Mouse (Mus musculus) liver, postnatal 0 days (tissue): ENCODE results near the gene Stt3b. TPM values are rescaled to one million over a fixed set of nuclear protein-coding genes. Genes with fewer than 3 reads are reported as not detected.

Source experiments
- ATAC-seq: fragments of 200-750 bp; cut with Nextera tagmentation; 2 replicates; pipeline ENCODE4 v1.8.0; 2017; ENCODE audit warnings: mild to moderate bottlenecking, moderate library complexity
- DNase-seq: peaks from one replicate; pipeline ENCODE4 v3.0.0-alpha.2; 2016
- H3K27ac ChIP-seq: fragments of 300-500 bp; sonication (generic); 2 replicates; pipeline ENCODE4 v1.5.1; 2014; ENCODE audit warnings: antibody characterized with exemption, moderate library complexity, mild to moderate bottlenecking, low read depth
- H3K27me3 ChIP-seq: fragments of 300-500 bp; sonication (generic); 2 replicates; pipeline ENCODE4 v1.6.1; 2014; ENCODE audit warnings: low read length, control low read depth, mixed read lengths; ENCODE audit not compliant: insufficient read depth
- H3K36me3 ChIP-seq: fragments of 300-500 bp; sonication (generic); replicated peaks from 2 replicates; pipeline ENCODE4 v1.6.1; 2014; ENCODE audit warnings: mild to moderate bottlenecking, control low read depth, low read length, moderate library complexity, mixed read lengths; ENCODE audit not compliant: insufficient read depth
- H3K4me1 ChIP-seq: fragments of 300-500 bp; sonication (generic); 2 replicates; pipeline ENCODE4 v1.6.1; 2014; ENCODE audit warnings: antibody characterized with exemption, mild to moderate bottlenecking, control low read depth; ENCODE audit not compliant: insufficient read depth
- H3K4me2 ChIP-seq: fragments of 300-500 bp; sonication (generic); 2 replicates; pipeline ENCODE4 v1.6.1; 2014; ENCODE audit warnings: low read depth, mild to moderate bottlenecking, low read length, moderate library complexity, mixed read lengths
- H3K4me3 ChIP-seq: fragments of 300-500 bp; sonication (generic); 2 replicates; pipeline ENCODE4 v1.5.1; 2014; ENCODE audit warnings: low read depth, low read length
- H3K9ac ChIP-seq: fragments of 300-500 bp; sonication (generic); replicated peaks from 2 replicates; pipeline ENCODE4 v1.6.1; 2014; ENCODE audit warnings: mild to moderate bottlenecking, moderate library complexity
- H3K9me3 ChIP-seq: fragments of 300-500 bp; sonication (generic); 2 replicates; pipeline ENCODE4 v1.6.1; 2016; ENCODE audit warnings: mild to moderate bottlenecking, control low read depth, low read length, mixed read lengths
- CTCF ChIP-seq: sonication (generic); IDR thresholded peaks from 2 replicates; pipeline ENCODE4 v1.5.1; 2016; ENCODE audit warnings: antibody characterized with exemption, low read depth
- EP300 ChIP-seq: IDR thresholded peaks from 2 replicates; pipeline ENCODE4 v1.6.1; 2016; ENCODE audit warnings: antibody characterized with exemption, low read depth, mild to moderate bottlenecking
- WGBS: fragments of 180-500 bp; shearing (Covaris S2); extraction: QIAGEN DNeasy Blood & Tissue Kit; methylation state at CpG from one replicate; pipeline ENCODE4 v1.1.7; 2014; ENCODE audit not compliant: insufficient replicate concordance; 5-methylcytosine and 5-hydroxymethylcytosine counted together
- polyA plus RNA-seq: library from polyadenylated mRNA; unstranded; fragments of >200 nt; fragmentation: Nextera tagmentation; extraction: Ambion mirVana; gene quantifications from 2 replicates; pipeline ENCODE4 v1.2.1, GENCODE M21; 2015

Stt3b gene
- polyA plus RNA-seq = 41.8 and 43.8 TPM in 2 replicates

DNA sequence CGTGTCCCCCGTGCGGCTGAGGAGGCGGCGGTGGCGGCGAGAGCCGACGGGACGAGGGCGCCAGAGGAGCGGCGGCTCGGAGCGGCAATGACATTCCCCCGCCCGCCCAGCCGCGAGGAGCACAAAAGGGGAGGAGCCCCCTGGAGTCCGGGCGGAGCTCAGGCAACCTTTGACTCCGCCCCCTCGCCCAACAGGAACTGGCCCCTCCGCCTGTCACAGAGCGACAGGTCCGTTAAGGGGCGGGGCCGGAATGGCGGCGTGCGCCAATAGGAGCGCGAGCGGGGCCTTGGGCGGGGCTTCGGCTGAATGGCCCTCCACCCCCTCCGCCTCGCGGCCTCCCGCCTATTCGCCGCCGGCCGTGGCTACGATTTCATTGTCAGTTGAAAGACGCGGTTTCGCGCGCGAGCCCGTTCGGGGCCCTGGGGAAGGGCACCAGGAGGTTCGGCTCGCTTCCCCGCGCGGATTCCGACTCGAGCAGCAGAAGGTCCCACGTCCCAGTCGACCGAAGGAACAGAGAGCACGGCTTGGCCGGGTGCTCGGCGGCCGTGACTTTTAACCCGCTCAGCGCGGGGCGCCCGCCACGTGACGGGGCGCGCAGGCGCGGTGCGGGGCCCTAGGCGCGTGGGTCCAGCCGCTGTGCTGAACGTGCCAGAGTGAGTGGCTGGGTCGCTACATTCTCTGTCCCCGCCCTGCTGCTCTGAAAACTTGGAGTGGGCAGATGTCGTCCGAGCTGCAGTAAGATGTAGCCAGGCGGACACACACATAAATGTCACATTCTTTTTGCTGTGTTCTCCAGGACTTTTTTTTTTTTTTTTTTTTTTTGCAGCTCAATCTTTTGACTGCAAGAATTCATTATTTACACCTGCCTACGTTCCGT, at the start of gene Stt3b:
Stt3b (minus strand) TSS at position 76 of the 877 bp plus-strand sequence.
- Histone ChIP-seq H3K27me3 (no peaks in the 10 kb centered on the region), H3K9me3 (no peaks in the 10 kb centered on the region), H3K4me2 (peak within 1 kb of the TSS; percentile 71), H3K4me3 (peak within 1 kb of the TSS; percentile 97), H3K36me3 (no peaks in the 10 kb centered on the region), H3K4me1 (peaks cover 28% of the 10 kb centered on the region), H3K27ac (peak within 1 kb of the TSS; percentile 85), H3K9ac (peak within 1 kb of the TSS; percentile 99)
- peak; percentile 100 for DNase-seq
- 1% methylated on average over 77 of the region's 91 CpGs for WGBS
- no peak; the same call in 1 of the 2 replicates for TF ChIP-seq EP300
- peak; percentile 53 for TF ChIP-seq CTCF
- ATAC-seq = peak; percentile 91

DNA sequence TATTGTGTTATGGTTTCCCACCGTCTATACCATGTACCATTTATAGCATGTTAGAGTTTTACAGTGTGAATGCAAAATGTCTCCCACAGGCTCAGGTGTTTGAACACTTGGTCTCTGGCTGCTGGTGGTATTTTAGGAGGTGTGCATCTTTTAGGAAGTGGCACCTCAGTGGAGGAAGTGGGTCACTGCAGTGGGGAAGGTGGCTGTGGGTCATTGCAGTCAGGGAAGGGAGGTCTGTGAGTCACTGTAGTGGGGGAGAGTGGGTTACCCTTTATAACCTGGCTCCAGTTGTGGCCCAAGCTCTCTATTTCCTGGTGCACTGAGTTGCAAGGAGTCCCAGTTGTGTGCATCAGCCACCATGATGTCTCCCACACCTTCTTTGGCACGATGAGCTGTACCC, 48.2 kb upstream of the Stt3b start:
- ATAC-seq (no peak), DNase-seq (no peak)
- no peak overlapping the region for H3K27ac ChIP-seq
- WGBS = 88% methylated on average over 2 of the region's 2 CpGs
- no peak overlapping the region for H3K4me3 ChIP-seq
- no peak overlapping the region for H3K9ac ChIP-seq
- no peak for TF ChIP-seq EP300
- no peak for TF ChIP-seq CTCF
- peaks cover 2% of the 10 kb centered on the region; the same call in 1 of the 2 replicates for H3K4me1 ChIP-seq
- no peaks in the 10 kb centered on the region for H3K9me3 ChIP-seq
- no peak overlapping the region for H3K4me2 ChIP-seq
- H3K27me3 ChIP-seq = no peaks in the 10 kb centered on the region
- H3K36me3 ChIP-seq = no peaks in the 10 kb centered on the region

DNA sequence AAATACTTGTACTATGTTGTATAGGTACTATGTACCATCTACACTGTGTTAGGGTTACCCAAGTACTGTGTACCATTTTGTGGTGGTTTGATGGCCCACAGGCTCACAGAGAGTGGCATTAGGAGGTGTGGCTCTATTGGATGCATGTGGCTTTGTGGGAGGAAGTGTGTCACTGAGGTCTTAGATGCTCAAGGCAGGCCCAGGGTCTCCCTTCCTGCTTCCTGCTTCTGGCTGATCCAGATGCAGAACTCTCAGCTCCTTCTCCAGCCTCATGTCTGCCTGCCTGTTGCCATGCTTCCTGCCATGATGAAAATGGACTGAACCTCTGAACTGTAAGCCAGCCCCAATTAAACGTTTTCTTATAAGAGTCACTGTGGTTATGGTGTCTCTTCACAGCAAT, 47.8 kb upstream of the Stt3b start:
- no peaks in the 10 kb centered on the region for H3K36me3 ChIP-seq
- H3K9ac ChIP-seq = no peak overlapping the region
- H3K4me2 ChIP-seq = no peak overlapping the region
- no peak for TF ChIP-seq EP300
- H3K4me1 ChIP-seq = peaks cover 2% of the 10 kb centered on the region; the same call in 1 of the 2 replicates
- ATAC-seq (no peak), DNase-seq (no peak)
- H3K9me3 ChIP-seq = no peaks in the 10 kb centered on the region
- no peak overlapping the region for H3K4me3 ChIP-seq
- H3K27me3 ChIP-seq = no peaks in the 10 kb centered on the region
- 82% methylated on average over 1 of the region's 1 CpGs for WGBS
- H3K27ac ChIP-seq = no peak overlapping the region

- no peak for DNase-seq
- no peak overlapping the region for H3K27ac ChIP-seq
- H3K4me2 ChIP-seq = no peak overlapping the region
Observed at GRCm38 (mm10) chr9:115356731-115357458, 46.7 kb upstream of the Stt3b start.

DNA sequence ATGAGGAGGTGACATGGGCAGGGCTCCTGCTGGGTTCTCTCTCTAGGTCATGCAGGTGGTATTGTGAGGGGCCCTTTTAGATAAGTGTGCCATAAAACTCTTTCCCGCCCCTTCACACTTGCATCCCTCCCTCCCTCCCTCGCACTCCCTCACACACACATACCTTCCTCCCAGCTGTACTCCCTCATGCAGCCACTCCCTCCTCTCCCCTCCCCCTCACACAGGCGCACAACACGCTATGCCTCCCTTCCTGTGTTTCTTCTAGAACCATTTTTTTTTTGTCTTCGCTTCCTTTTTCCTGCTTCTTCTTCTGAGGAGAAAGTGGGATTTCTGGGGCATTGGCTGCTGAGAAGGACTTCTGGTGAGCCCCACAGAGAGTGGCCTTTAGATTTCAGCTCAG, 45.8 kb upstream of the Stt3b start:
- TF ChIP-seq CTCF (no peak), EP300 (no peak)
- Histone ChIP-seq H3K9ac (no peak overlapping the region), H3K27me3 (no peaks in the 10 kb centered on the region), H3K27ac (no peak overlapping the region), H3K36me3 (no peaks in the 10 kb centered on the region), H3K4me3 (no peak overlapping the region), H3K4me1 (peaks cover 2% of the 10 kb centered on the region; the same call in 1 of the 2 replicates), H3K4me2 (no peak overlapping the region), H3K9me3 (no peaks in the 10 kb centered on the region)
- 46% methylated on average over 5 of the region's 5 CpGs for WGBS
- DNase-seq (no peak), ATAC-seq (no peak)

More at GRCm38 (mm10) chr9:115356731-115357458, 46.7 kb upstream of the Stt3b start:
- no peaks in the 10 kb centered on the region for H3K36me3 ChIP-seq
- peaks cover 2% of the 10 kb centered on the region; the same call in 1 of the 2 replicates for H3K4me1 ChIP-seq
- 66% methylated on average over 19 of the region's 19 CpGs for WGBS
- H3K27me3 ChIP-seq = no peaks in the 10 kb centered on the region
- no peak overlapping the region for H3K9ac ChIP-seq
- H3K9me3 ChIP-seq = no peaks in the 10 kb centered on the region
- no peak for TF ChIP-seq CTCF
- TF ChIP-seq EP300 = no peak
- H3K4me3 ChIP-seq = no peak overlapping the region
- no peak for ATAC-seq
